8 mouse cellular contexts compared by ENCODE assay signal in genomic region chr6:29272312-29273072, GRCm38 (mm10). TPM values are rescaled to one million over a fixed set of nuclear protein-coding genes. Genes with fewer than 3 reads are reported as not detected.
DNase-seq lines count a peak whose midpoint lies in the region; ATAC-seq lines count a peak whose summit lies in the region.

Hilpda (plus strand) TSS chr6:29272488.

- H3K4me1 ChIP-seq in hindbrain, embryonic 16.5 days (ENCODE audit: control insufficient read depth, insufficient read depth, low read depth, low read length): no peaks in the 10 kb centered on the region

- H3K27me3 ChIP-seq in hindbrain, embryonic 16.5 days (replicated peaks; ENCODE audit: control insufficient read depth, insufficient read depth, low read length): no peaks in the 10 kb centered on the region

- DNase-seq in T-cell, adult 2 months (ENCODE audit: low spot score): peak; percentile 95
- peak; percentile 87 for DNase-seq in cerebellum, postnatal 36 days
- peak; percentile 91 for DNase-seq in gastrocnemius, adult 18-20 months (ENCODE audit: low spot score)
- DNase-seq in left cerebral cortex, adult 18-20 months (ENCODE audit: low spot score in 2 of 2): peak; percentile 85 to 90
- peak; percentile 93 for DNase-seq in right cerebral cortex, adult 18-20 months
- peak; percentile 70 for DNase-seq in urinary bladder, postnatal 10 days (ENCODE audit: low spot score)

- H3K27ac ChIP-seq in hindbrain, embryonic 16.5 days (ENCODE audit: low read depth, low read length): peak within 1 kb of the TSS; percentile 83
- H3K27ac ChIP-seq in macrophage: peak within 1 kb of the TSS; percentile 68

- ATAC-seq in hindbrain, embryonic 16.5 days: peak; percentile 98

- H3K79me2 ChIP-seq in macrophage (ENCODE audit: inconsistent target): peaks cover 6% of the 10 kb centered on the region; the same call in 1 of the 2 replicates

- H3K9ac ChIP-seq in hindbrain, embryonic 16.5 days (ENCODE audit: low read depth, low read length): peak within 1 kb of the TSS; percentile 78

- no peaks in the 10 kb centered on the region for H3K36me3 ChIP-seq in hindbrain, embryonic 16.5 days (ENCODE audit: control insufficient read depth, insufficient read depth, low read length)
- no peaks in the 10 kb centered on the region for H3K36me3 ChIP-seq in macrophage (ENCODE audit: inconsistent target)

- H3K4me2 ChIP-seq in hindbrain, embryonic 16.5 days (ENCODE audit: low read length): peak within 1 kb of the TSS; percentile 85

- under 1% methylated on average over 46 of the region's 46 CpGs for WGBS in hindbrain, embryonic 16.5 days
- WGBS in macrophage (ENCODE audit: missing documents): under 1% methylated on average over 45 of the region's 46 CpGs

- H3K9me3 ChIP-seq in hindbrain, embryonic 16.5 days (ENCODE audit: control insufficient read depth, low read length): no peaks in the 10 kb centered on the region

- peak within 1 kb of the TSS; percentile 65 for H3K4me3 ChIP-seq in hindbrain, embryonic 16.5 days (ENCODE audit: low read length)
- H3K4me3 ChIP-seq in macrophage (ENCODE audit: inconsistent target): peak within 1 kb of the TSS; percentile 89

RNA-seq across cellular contexts. Expression of gene Hilpda, which starts in this region (rescaled TPM):
- total RNA-seq in gastrocnemius, adult 18-20 months (2021): 1 to 10 TPM; 2.4 to 3.7 TPM
- 31.1 and 31.3 TPM in 2 replicates for polyA plus RNA-seq in hindbrain, embryonic 16.5 days (2015; fragmentation: Nextera tagmentation; extraction: Ambion mirVana)
- 1 to 10 TPM; 5.5 to 6.8 TPM for total RNA-seq in left cerebral cortex, adult 18-20 months (2021)
- 100 to 1,000 TPM in 3 of 26 experiments, 10 to 100 TPM in 11, 1 to 10 TPM in 12; 1.5 to 133 (median 13.4) TPM for total RNA-seq in macrophage (2018; cell fraction: chromatin; rRNA removed)
- 100 to 1,000 TPM in 6 of 26 experiments, 10 to 100 TPM in 9, 1 to 10 TPM in 11; 4.8 to 279 (median 18.9) TPM for total RNA-seq in macrophage (2018; cell fraction: cytosol; rRNA removed)
- 100 to 1,000 TPM in 4 of 26 experiments, 10 to 100 TPM in 14, 1 to 10 TPM in 8; 4.2 to 176 (median 17.1) TPM for total RNA-seq in macrophage (2018; cell fraction: nucleus; rRNA removed)
- 5.8 to 22.2 TPM (median 7.5 TPM) in 3 replicates for polyA plus RNA-seq in macrophage (2018)

Comparison
In these comparisons a context has a peak if more than half of its experiments do, and no peak if none do; other contexts are left out.
1. Peak in every context shown above with its lines: DNase-seq, ATAC-seq, H3K4me3 ChIP-seq and H3K27ac ChIP-seq.